Mouse (Mus musculus) forebrain, embryonic 11.5 days (tissue): Measurements from ENCODE around the gene Wnt2. TPM values are rescaled to one million over a fixed set of nuclear protein-coding genes. Genes with fewer than 3 reads are reported as not detected.

Experiments
- ATAC-seq: fragments of 200-750 bp; cut with Nextera tagmentation; replicated peaks from 2 replicates; pipeline ENCODE4 v1.8.0; 2017; ENCODE audit warnings: moderate TSS enrichment; ENCODE audit not compliant: low FRiP score
- DNase-seq: peaks from one replicate; pipeline ENCODE4 v3.0.0-alpha.2; 2017; ENCODE audit warnings: low spot score
- H3K27ac ChIP-seq: fragments of 300-500 bp; sonication (generic); 2 replicates; pipeline ENCODE4 v1.5.1; 2014; ENCODE audit warnings: low read depth, low read length
- H3K27me3 ChIP-seq: fragments of 300-500 bp; sonication (generic); 2 replicates; pipeline ENCODE4 v1.6.1; 2014; ENCODE audit warnings: mild to moderate bottlenecking, low read length, mixed read lengths; ENCODE audit not compliant: control insufficient read depth, insufficient read depth
- H3K36me3 ChIP-seq: fragments of 300-500 bp; sonication (generic); 2 replicates; pipeline ENCODE4 v1.6.1; 2014; ENCODE audit warnings: mild to moderate bottlenecking, low read length, moderate library complexity, mixed read lengths; ENCODE audit not compliant: control insufficient read depth, insufficient read depth
- H3K4me1 ChIP-seq: fragments of 300-500 bp; sonication (generic); replicated peaks from 2 replicates; pipeline ENCODE4 v1.6.1; 2014; ENCODE audit warnings: low read length, mixed read lengths; ENCODE audit not compliant: control insufficient read depth, insufficient read depth
- H3K4me2 ChIP-seq: fragments of 300-500 bp; sonication (generic); 2 replicates; pipeline ENCODE4 v1.6.1; 2014; ENCODE audit warnings: low read depth, mild to moderate bottlenecking, low read length, moderate library complexity, mixed read lengths; ENCODE audit not compliant: severe bottlenecking
- H3K4me3 ChIP-seq: fragments of 300-500 bp; sonication (generic); 2 replicates; pipeline ENCODE4 v1.5.1; 2014; ENCODE audit warnings: low read depth, low read length
- H3K9ac ChIP-seq: fragments of 300-500 bp; sonication (generic); 2 replicates; pipeline ENCODE4 v1.6.1; 2014; ENCODE audit warnings: low read length
- H3K9me3 ChIP-seq: fragments of 300-500 bp; sonication (generic); 2 replicates; pipeline ENCODE4 v1.6.1; 2016; ENCODE audit warnings: low read length, mixed read lengths; ENCODE audit not compliant: control insufficient read depth
- WGBS: fragments of 180-500 bp; shearing (Covaris S2); extraction: QIAGEN DNeasy Blood & Tissue Kit; methylation state at CpG from one replicate; pipeline ENCODE4 v1.1.7; 2014; 5-methylcytosine and 5-hydroxymethylcytosine counted together
- polyA plus RNA-seq: library from polyadenylated mRNA; unstranded; fragments of >200 nt; fragmentation: Nextera tagmentation; extraction: Ambion mirVana; gene quantifications from 2 replicates; pipeline ENCODE4 v1.2.1, GENCODE M21; 2014

Gene Wnt2
- polyA plus RNA-seq = 0.61 and 0.65 TPM in 2 replicates

DNA sequence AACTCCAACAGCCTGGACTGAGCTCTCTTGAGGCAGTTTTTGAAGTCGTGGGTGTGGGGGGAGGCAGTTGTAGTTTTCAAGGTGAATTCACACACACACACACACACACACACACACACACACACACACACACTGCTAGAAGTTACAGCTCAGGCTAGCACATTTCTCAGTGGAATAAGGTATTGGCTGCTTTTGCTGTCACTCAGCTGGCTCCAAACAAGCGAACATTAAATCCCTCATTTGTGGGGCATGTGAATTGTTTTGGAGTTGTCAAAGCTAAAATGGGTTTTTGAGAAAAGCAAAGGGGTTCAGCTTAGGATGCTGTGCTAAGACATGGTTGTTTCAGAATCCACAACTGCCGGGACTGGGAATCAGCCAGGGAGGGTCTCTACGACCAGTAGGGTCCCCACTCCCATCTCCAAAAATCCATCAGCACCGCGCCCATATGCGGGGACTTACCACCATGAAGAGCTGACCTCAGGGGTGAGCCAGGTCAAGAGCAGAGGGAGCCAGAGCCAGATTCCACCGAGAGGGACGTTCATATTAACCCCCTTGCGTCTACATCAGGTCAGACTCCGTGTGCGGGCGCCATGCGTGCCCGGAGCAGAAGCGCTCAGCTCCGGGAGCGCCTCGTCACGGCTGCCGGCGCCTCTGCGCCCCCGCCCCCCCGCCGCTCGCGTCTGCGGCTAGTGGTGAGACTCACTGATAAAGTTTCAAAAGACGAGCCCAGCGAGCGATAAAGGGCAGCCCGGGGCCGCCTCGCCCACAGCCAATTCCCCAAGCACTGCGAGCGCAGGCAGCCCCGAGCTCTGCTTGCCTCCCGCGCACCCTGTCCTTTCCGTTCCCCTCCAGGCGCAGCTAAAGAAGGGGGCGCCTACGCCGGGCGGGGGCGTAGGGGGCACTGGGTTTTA, at the start of gene Wnt2:
Wnt2 (minus strand) TSS at position 840 of the 911 bp plus-strand sequence.
- Histone ChIP-seq H3K4me1 (peaks cover 8% of the 10 kb centered on the region; the same call in 1 of the 2 replicates), H3K9ac (no peak within 1 kb of the TSS), H3K27me3 (peaks cover 36% of the 10 kb centered on the region), H3K9me3 (no peaks in the 10 kb centered on the region), H3K27ac (no peak within 1 kb of the TSS), H3K4me3 (peak within 1 kb of the TSS; percentile 38), H3K36me3 (no peaks in the 10 kb centered on the region), H3K4me2 (peak within 1 kb of the TSS; percentile 85)
- DNase-seq (peak; percentile 56), ATAC-seq (peak; percentile 28)
- WGBS = 2% methylated on average over 47 of the region's 47 CpGs

DNA sequence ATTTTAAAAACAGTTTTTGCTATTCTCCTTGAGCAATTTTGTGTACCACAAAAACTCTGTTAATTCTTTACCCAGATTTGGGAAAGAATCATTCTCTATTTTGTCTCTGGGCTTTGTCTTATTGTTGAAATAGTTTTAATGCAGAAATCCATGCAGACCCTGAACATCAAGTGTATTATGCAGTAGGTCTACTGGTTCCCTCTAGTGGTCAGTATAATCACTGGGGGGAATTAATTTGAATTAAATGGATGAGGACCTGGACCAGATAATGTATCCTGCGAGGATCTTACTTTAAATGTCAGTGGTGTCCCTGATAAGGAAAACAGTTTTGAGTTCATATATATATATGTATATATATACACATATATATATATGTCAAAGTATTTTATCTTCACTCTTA, 48.2 kb upstream of the Wnt2 start:
- Histone ChIP-seq H3K9me3 (no peaks in the 10 kb centered on the region), H3K27ac (no peak overlapping the region), H3K4me1 (no peaks in the 10 kb centered on the region), H3K36me3 (no peaks in the 10 kb centered on the region), H3K27me3 (no peaks in the 10 kb centered on the region), H3K4me2 (no peak overlapping the region), H3K4me3 (no peak overlapping the region), H3K9ac (no peak overlapping the region)
- ATAC-seq (0 out of 2 replicates have a peak, but pooled peaks have one; percentile 56), DNase-seq (no peak)
- WGBS = 41% methylated on average over 1 of the region's 1 CpGs

DNA sequence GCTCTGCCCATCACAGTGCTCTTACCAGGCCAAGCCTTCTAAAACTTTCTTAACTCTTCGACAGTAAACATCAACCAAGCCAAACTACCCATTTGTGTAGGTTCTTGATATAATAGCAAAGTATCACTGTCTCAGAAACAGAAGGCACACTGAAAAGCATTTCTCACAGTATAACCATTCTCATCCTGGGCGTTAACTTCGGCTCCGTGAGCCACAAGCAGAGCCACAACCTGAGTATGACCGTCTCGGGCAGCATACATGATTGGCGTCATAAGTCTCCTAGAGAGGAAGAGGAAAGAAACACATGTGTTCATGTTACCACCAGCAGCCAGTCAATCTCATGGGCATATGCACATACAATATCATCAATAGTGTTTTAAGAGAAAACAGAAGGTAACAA, 46.6 kb upstream of the Wnt2 start:
- 91% methylated on average over 7 of the region's 7 CpGs for WGBS
- H3K36me3 ChIP-seq = no peaks in the 10 kb centered on the region
- H3K27me3 ChIP-seq = no peaks in the 10 kb centered on the region
- ATAC-seq (no peak), DNase-seq (no peak)
- H3K27ac ChIP-seq = no peak overlapping the region
- no peak overlapping the region for H3K4me3 ChIP-seq
- H3K4me2 ChIP-seq = no peak overlapping the region
- no peaks in the 10 kb centered on the region for H3K9me3 ChIP-seq
- H3K9ac ChIP-seq = no peak overlapping the region
- H3K4me1 ChIP-seq = no peaks in the 10 kb centered on the region

DNA sequence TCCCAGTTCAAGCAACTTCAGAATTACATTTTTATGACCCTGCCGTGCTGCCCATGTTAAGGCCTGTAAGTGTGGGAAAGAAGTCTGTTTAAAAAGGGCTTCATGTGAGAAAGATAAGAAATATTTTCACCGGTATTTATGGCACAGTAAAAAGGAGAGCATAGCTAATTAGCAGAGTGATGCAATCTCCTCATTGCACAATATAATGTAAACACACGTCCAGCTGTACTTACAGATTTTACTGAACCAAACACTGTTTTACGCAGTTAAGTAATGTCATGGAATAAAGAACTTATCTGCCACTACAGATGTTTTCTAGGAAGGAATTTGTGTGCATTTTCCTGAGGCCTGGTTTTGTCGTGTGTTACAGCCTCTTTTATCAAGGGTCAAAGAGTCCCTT, 46.2 kb upstream of the Wnt2 start:
- no peak for ATAC-seq
- Histone ChIP-seq H3K4me1 (no peaks in the 10 kb centered on the region), H3K9ac (no peak overlapping the region), H3K4me2 (no peak overlapping the region), H3K9me3 (no peaks in the 10 kb centered on the region), H3K4me3 (no peak overlapping the region), H3K27me3 (no peaks in the 10 kb centered on the region), H3K36me3 (no peaks in the 10 kb centered on the region), H3K27ac (no peak overlapping the region)
- DNase-seq = no peak
- WGBS = 79% methylated on average over 5 of the region's 5 CpGs

DNA sequence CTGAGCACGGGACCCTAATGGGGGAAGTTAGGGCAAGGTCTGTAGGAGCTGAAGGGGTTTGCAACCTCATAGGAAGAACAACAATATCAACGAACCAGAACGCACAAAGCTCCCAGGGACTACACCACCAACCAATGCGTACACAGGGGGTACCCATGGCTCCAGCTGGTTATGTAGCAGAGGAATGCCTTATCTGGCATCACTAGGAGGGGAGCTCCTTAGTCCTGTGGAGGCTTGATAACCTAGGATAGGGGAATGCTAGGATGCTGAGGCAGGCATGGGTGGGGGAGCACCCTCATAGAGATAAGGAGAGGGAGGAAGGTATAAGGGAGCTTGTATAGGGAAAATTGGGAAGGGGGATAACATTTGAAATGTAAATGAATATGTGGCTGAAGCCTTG, 27.5 kb upstream of the Wnt2 start:
- 90% methylated on average over 4 of the region's 4 CpGs for WGBS
- no peaks in the 10 kb centered on the region for H3K36me3 ChIP-seq
- H3K4me2 ChIP-seq = no peak overlapping the region
- H3K4me1 ChIP-seq = no peaks in the 10 kb centered on the region
- DNase-seq (no peak), ATAC-seq (no peak)
- no peaks in the 10 kb centered on the region for H3K9me3 ChIP-seq
- no peak overlapping the region for H3K4me3 ChIP-seq
- H3K27me3 ChIP-seq = no peaks in the 10 kb centered on the region
- no peak overlapping the region for H3K27ac ChIP-seq
- no peak overlapping the region for H3K9ac ChIP-seq

DNA sequence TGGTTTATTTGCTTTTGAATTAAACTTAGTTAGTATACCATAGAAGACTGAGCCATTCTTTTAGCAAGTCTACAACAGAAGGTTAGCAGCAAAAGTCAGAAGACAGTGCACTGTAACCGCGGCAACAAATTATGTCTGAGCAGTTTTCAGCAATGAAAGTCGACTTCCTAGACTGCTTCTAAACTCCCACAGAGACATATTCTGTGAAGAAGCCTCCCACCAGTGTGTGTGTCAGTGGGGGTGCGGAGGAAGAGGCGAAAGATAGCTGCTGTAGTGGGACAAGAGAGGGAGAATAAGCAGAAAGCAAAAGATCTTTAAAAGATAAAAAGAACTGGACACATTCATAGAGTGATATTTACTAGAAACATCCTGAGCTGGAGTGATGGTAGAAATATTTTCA, 21.3 kb upstream of the Wnt2 start:
- Histone ChIP-seq H3K9me3 (no peaks in the 10 kb centered on the region), H3K9ac (no peak overlapping the region), H3K4me1 (no peaks in the 10 kb centered on the region), H3K4me2 (no peak overlapping the region), H3K36me3 (no peaks in the 10 kb centered on the region), H3K4me3 (no peak overlapping the region), H3K27ac (no peak overlapping the region), H3K27me3 (no peaks in the 10 kb centered on the region)
- WGBS = 78% methylated on average over 5 of the region's 5 CpGs
- no peak for DNase-seq
- ATAC-seq = no peak

DNA sequence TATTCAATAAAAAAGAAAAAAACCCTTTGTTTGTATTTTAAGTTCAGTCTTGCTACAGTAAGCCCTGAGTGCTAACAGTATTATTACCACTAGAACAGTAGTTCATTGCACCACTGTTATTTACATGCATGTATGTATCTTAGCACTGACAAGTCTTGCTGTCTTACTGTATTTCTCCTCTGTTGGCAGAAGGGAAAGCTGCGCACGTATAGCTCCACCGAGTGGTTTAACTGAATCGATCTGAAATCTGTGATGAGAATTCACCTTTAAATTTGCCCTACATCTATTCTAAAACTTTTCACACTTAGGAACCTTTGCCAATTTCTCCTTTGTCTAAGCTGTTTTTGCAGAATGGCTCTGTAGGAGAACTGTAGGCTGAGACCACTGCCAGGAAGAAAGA, 13.9 kb upstream of the Wnt2 start:
- ATAC-seq (no peak), DNase-seq (no peak)
- no peaks in the 10 kb centered on the region for H3K4me1 ChIP-seq
- no peak overlapping the region for H3K4me3 ChIP-seq
- no peaks in the 10 kb centered on the region for H3K36me3 ChIP-seq
- 93% methylated on average over 4 of the region's 4 CpGs for WGBS
- H3K27me3 ChIP-seq = no peaks in the 10 kb centered on the region
- no peak overlapping the region for H3K4me2 ChIP-seq
- H3K27ac ChIP-seq = no peak overlapping the region
- H3K9me3 ChIP-seq = no peaks in the 10 kb centered on the region
- H3K9ac ChIP-seq = no peak overlapping the region

DNA sequence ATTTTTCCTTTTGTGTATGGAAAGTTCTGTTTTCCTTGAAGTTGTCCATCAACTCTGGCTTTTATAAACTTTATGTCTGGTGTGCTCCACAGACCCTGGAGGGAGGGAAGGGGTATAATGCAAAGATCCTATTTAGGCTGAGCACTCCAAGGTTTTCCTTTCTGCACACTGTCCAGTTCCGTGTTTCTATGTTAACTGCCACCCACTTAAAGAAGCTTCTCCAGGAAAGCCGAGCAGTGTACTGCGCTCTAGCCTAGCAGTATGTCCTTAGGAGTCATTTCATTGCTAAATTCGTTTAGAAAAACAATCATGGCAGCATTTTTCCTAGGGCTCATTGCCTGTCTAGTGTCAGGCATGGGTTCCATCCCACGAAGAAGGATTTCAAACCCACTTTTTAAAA, 12.8 kb upstream of the Wnt2 start:
- H3K4me2 ChIP-seq = no peak overlapping the region
- no peak overlapping the region for H3K9ac ChIP-seq
- H3K9me3 ChIP-seq = no peaks in the 10 kb centered on the region
- ATAC-seq = no peak
- H3K4me1 ChIP-seq = no peaks in the 10 kb centered on the region
- H3K4me3 ChIP-seq = no peak overlapping the region
- no peaks in the 10 kb centered on the region for H3K27me3 ChIP-seq
- 84% methylated on average over 5 of the region's 5 CpGs for WGBS
- H3K27ac ChIP-seq = no peak overlapping the region
- H3K36me3 ChIP-seq = no peaks in the 10 kb centered on the region
- DNase-seq = no peak

DNA sequence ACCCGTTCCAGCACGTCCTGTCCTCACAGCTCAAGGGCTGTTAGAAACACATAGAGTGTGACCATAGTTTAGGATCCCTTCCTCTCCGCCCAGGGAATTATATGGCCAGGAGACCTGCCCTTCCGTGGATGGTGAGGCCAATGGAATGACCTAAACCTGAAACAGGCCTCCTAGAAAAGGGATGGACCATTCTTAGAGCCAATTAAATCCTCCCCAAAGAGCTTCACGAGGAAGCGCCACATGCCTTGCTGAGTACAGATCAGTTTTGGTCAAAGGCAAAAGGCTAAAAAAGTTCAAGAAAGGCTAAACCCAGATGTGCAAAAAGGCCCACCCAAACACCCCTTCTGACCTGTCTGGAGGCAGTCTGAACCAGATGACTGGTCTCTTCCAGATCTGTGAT, 1.9 kb upstream of the Wnt2 start:
- H3K27me3 ChIP-seq = peaks cover 36% of the 10 kb centered on the region
- ATAC-seq = no peak
- H3K4me3 ChIP-seq = peak overlapping the region; percentile 34
- H3K9ac ChIP-seq = no peak overlapping the region
- DNase-seq = no peak
- WGBS = 14% methylated on average over 6 of the region's 6 CpGs
- no peak overlapping the region for H3K27ac ChIP-seq
- H3K36me3 ChIP-seq = no peaks in the 10 kb centered on the region
- H3K4me1 ChIP-seq = peaks cover 8% of the 10 kb centered on the region; the same call in 1 of the 2 replicates
- H3K9me3 ChIP-seq = no peaks in the 10 kb centered on the region
- peak overlapping the region; percentile 85 for H3K4me2 ChIP-seq
